Mouse (Mus musculus) ES-E14 (cell line): Measurements from ENCODE around the gene Sdc3. TPM values are rescaled to one million over a fixed set of nuclear protein-coding genes. Genes with fewer than 3 reads are reported as not detected.

Experiments
- DNase-seq: peaks from one replicate; pipeline ENCODE4 v3.0.0-alpha.2; 2013; ENCODE audit warnings: low read depth, low spot score
- H3K27ac ChIP-seq: 2 replicates; pipeline ENCODE4 v1.5.1; 2012; ENCODE audit warnings: low read depth, mild to moderate bottlenecking, low read length, moderate library complexity, mixed read lengths; ENCODE audit not compliant: poor library complexity, insufficient read depth, severe bottlenecking
- H3K36me3 ChIP-seq: 2 replicates; pipeline ENCODE4 v1.6.1; 2012; ENCODE audit warnings: mild to moderate bottlenecking, low read length, moderate library complexity, mixed read lengths; ENCODE audit not compliant: control insufficient read depth, poor library complexity, insufficient read depth, severe bottlenecking
- H3K4me1 ChIP-seq, 2 experiments: fragments of 150-350 bp in 1 of 2; sonication (generic) in 1 of 2; 2 replicates each; pipeline ENCODE4 v1.6.1; 2012; ENCODE audit warnings: low read length in 2 of 2, mild to moderate bottlenecking in 1 of 2, mixed read lengths in 1 of 2; ENCODE audit not compliant: control insufficient read depth in 2 of 2, insufficient read depth in 2 of 2, poor library complexity in 1 of 2
- H3K4me3 ChIP-seq, 2 experiments: fragments of 150-350 bp in 1 of 2; sonication (generic) in 1 of 2; 2 replicates each; pipeline ENCODE4 v1.5.1; 2012; ENCODE audit warnings: low read length in 2 of 2, low read depth in 1 of 2, mild to moderate bottlenecking in 1 of 2, mixed read lengths in 1 of 2; ENCODE audit not compliant: insufficient read depth in 1 of 2, poor library complexity in 1 of 2, severe bottlenecking in 1 of 2
- H3K9ac ChIP-seq: 2 replicates; pipeline ENCODE4 v1.6.1; 2012; ENCODE audit warnings: low read depth, mild to moderate bottlenecking, low read length, mixed read lengths; ENCODE audit not compliant: poor library complexity, insufficient read depth, severe bottlenecking
- H3K9me3 ChIP-seq: fragments of 150-350 bp; sonication (generic); 2 replicates; pipeline ENCODE4 v1.6.1; 2012; ENCODE audit warnings: low read depth, mild to moderate bottlenecking, low read length; ENCODE audit not compliant: control insufficient read depth, insufficient read depth
- HCFC1 ChIP-seq: IDR thresholded peaks from 2 replicates; pipeline ENCODE4 v1.6.1; 2012; ENCODE audit warnings: low read length, inconsistent platforms, borderline replicate concordance; ENCODE audit not compliant: insufficient read depth
- MAFK ChIP-seq: IDR thresholded peaks from 2 replicates; pipeline ENCODE4 v1.6.1; 2014; ENCODE audit warnings: mild to moderate bottlenecking, low read depth, low read length, inconsistent platforms; ENCODE audit not compliant: insufficient read depth
- ZC3H11A ChIP-seq: IDR thresholded peaks from 2 replicates; pipeline ENCODE4 v1.6.1; 2012; ENCODE audit warnings: low read depth, mild to moderate bottlenecking, inconsistent platforms, low read length, borderline replicate concordance
- ZNF384 ChIP-seq: IDR thresholded peaks from 2 replicates; pipeline ENCODE4 v1.6.1; 2012; ENCODE audit warnings: low read depth, low read length, inconsistent platforms
- in situ Hi-C, 2 experiments: fragments of 600-800 bp; cut with MboI; formaldehyde crosslinking; loops; one replicate each; pipeline ENCODE4 v1.15.1; 2025; ENCODE audit warnings: low sequenced_read_pairs in 2 of 2, inconsistent platforms in 1 of 2; ENCODE audit not compliant: unreplicated experiment in 2 of 2
- total RNA-seq: library from RNA; depleted of rRNA; stranded (reverse); fragments of 300-350 nt; gene quantifications from 2 replicates; pipeline ENCODE4 v1.2.3, GENCODE M21; 2012; rRNA removed

Sdc3 gene
- total RNA-seq, 1 experiment = 8.7 TPM

- Histone ChIP-seq H3K9me3 (no peaks in the 10 kb centered on the region), H3K4me3 (no peak overlapping the region), H3K9ac (no peak overlapping the region), H3K36me3 (no peaks in the 10 kb centered on the region), H3K4me1 (peaks cover 0 to 4% of the 10 kb centered on the region in 2 experiments; a peak in 1 of 4 replicates), H3K27ac (no peak overlapping the region)
- DNase-seq = no peak
- TF ChIP-seq MAFK (no peak), ZNF384 (no peak), HCFC1 (no peak), ZC3H11A (no peak)
- in situ Hi-C loops = no loop called here
These were observed 82.3 kb downstream of the Sdc3 start for GRCm38 (mm10) chr4:130874601-130875000.

Other genes with a start within 250 kb of the Sdc3 start
- 19.6 and 20.1 TPM in 2 replicates for gene Nkain1, start 218.4 kb upstream of the Sdc3 start, total RNA-seq
- 101 and 126 TPM in 2 replicates for gene Pum1, start 129.2 kb upstream of the Sdc3 start, total RNA-seq
- gene Laptm5, start 120.6 kb downstream of the Sdc3 start, total RNA-seq = 40.0 and 96.2 TPM in 2 replicates
- 2.0 and 4.9 TPM in 2 replicates for gene Matn1, start 151.8 kb downstream of the Sdc3 start, total RNA-seq